Mouse (Mus musculus): ENCODE data around the gene Lrrc36.

DNA sequence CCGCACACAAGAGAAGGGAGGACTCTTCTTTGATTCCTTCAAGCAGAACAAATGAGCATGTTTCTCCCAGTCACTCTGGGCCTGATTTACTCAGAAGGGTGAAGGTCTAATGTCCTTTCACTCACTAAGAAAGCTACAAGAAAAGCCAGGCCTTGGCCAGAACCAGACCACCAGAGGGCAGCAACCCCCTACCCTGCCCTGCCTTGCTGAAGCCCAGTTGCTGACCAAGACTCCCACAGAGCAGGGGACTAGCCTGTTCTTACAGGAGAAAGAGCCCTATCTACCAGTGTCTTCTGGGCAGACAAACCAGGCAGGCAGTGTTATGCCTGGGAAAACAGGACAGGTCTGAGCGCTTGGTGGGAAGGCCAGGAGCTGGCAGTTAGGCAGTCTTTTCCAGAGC, 71.0 kb downstream of the Lrrc36 start:
- peak; percentile 38; the same call in 1 of the 2 replicates for TF ChIP-seq CTCF (IDR thresholded peaks at IDR 0.05; ENCODE audit: extremely low read depth, insufficient read length, insufficient replicate concordance, low read depth, low read length)
- no peak for TF ChIP-seq POLR2A (IDR thresholded peaks at IDR 0.05; ENCODE audit: low read depth, low read length)
